8 mouse cellular contexts compared by ENCODE assay signal in genomic region chr6:148944344-148944766, GRCm38 (mm10). TPM values are rescaled to one million over a fixed set of nuclear protein-coding genes. Genes with fewer than 3 reads are reported as not detected.
A peak's percentile ranks its signal among the peaks of the same experiment; 100 is the strongest.
DNase-seq lines count a peak whose midpoint lies in the region; ATAC-seq and TF ChIP-seq lines count a peak whose summit lies in the region.

No protein-coding gene starts in this region.

- H3K9me3 ChIP-seq in kidney, embryonic 16.5 days (ENCODE audit: low read length), result no peaks in the 10 kb centered on the region
- no peaks in the 10 kb centered on the region for H3K9me3 ChIP-seq in MEL (replicated peaks; ENCODE audit: insufficient read depth, low read length)
- H3K9me3 ChIP-seq in forebrain, postnatal 0 days (ENCODE audit: low read length), result no peaks in the 10 kb centered on the region
- no peaks in the 10 kb centered on the region for H3K9me3 ChIP-seq in megakaryocyte, embryonic 14.5 days

- peak overlapping the region; percentile 98 for H3K9ac ChIP-seq in kidney, embryonic 16.5 days (replicated peaks; ENCODE audit: low read length)
- peak overlapping the region; percentile 84 for H3K9ac ChIP-seq in MEL (ENCODE audit: control insufficient read depth, low read depth, low read length, poor library complexity, severe bottlenecking)
- H3K9ac ChIP-seq in forebrain, postnatal 0 days, result peak overlapping the region; percentile 75

- no peak for TF ChIP-seq EP300 in MEL (IDR thresholded peaks at IDR 0.05; ENCODE audit: low read depth in 1 of 2, low read length in 2 of 2)

- TF ChIP-seq RAD21 in MEL (IDR thresholded peaks at IDR 0.05; ENCODE audit: low read depth, low read length), result no peak

- no peak for TF ChIP-seq CTCF in MEL (IDR thresholded peaks at IDR 0.05 in 2 of 3, conservative IDR thresholded peaks at IDR 0.05 in 1 of 3; ENCODE audit: control insufficient read depth in 1 of 3, insufficient read depth in 1 of 3, low read depth in 2 of 3, low read length in 3 of 3, poor library complexity in 1 of 3, severe bottlenecking in 1 of 3)
- no peak for TF ChIP-seq CTCF in forebrain, postnatal 0 days (IDR thresholded peaks at IDR 0.05; ENCODE audit: low read depth)

- 0 out of 2 replicates have a peak, but pooled peaks cover 4% of the 10 kb centered on the region for H3K36me3 ChIP-seq in kidney, embryonic 16.5 days (ENCODE audit: insufficient read depth, low read length)
- H3K36me3 ChIP-seq in MEL (ENCODE audit: control insufficient read depth in 1 of 2, insufficient read depth in 2 of 2, low read length in 2 of 2), result peaks cover 3 to 28% of the 10 kb centered on the region in 2 experiments; a peak in 3 of 4 replicates
- H3K36me3 ChIP-seq in forebrain, postnatal 0 days (ENCODE audit: insufficient read depth), result no peaks in the 10 kb centered on the region
- H3K36me3 ChIP-seq in megakaryocyte, embryonic 14.5 days (replicated peaks; ENCODE audit: low read length), result no peaks in the 10 kb centered on the region

- H3K79me2 ChIP-seq in MEL (ENCODE audit: control insufficient read depth, insufficient read depth, low read length, poor library complexity), result peaks cover 52% of the 10 kb centered on the region

- intact Hi-C loops in left cerebral cortex, postnatal 4 days (cut with DNase I), result no loop called here

- peak overlapping the region; percentile 97 for H3K27ac ChIP-seq in kidney, embryonic 16.5 days (ENCODE audit: low read length)
- peak overlapping the region; percentile 44 for H3K27ac ChIP-seq in MEL (ENCODE audit: control insufficient read depth, low read depth, low read length)
- H3K27ac ChIP-seq in forebrain, postnatal 0 days (ENCODE audit: low read depth, low read length), result peak overlapping the region; percentile 71

- 0% methylated on average over 30 of the region's 30 CpGs for WGBS in kidney, embryonic 16.5 days
- WGBS in forebrain, postnatal 0 days, result under 1% methylated on average over 30 of the region's 30 CpGs

- no peak for TF ChIP-seq POLR2A in MEL (IDR thresholded peaks at IDR 0.05; ENCODE audit: control insufficient read depth in 1 of 2, insufficient read depth in 1 of 2, low read depth in 1 of 2, low read length in 2 of 2, poor library complexity in 1 of 2)

- DNase-seq in kidney, postnatal 10 days, result no peak
- peak; percentile 61 for DNase-seq in MEL (ENCODE audit: low read depth, low spot score)
- peak; percentile 25 for DNase-seq in forebrain, postnatal 0 days
- no peak for DNase-seq in left cerebral cortex, postnatal 4 days
- no peak for DNase-seq in layer of hippocampus, postnatal 14 days (ENCODE audit: low spot score in 2 of 2)
- DNase-seq in cerebellum, postnatal 36 days, result no peak

- H3K4me2 ChIP-seq in kidney, embryonic 16.5 days (replicated peaks; ENCODE audit: low read depth, low read length), result peak overlapping the region; percentile 84
- H3K4me2 ChIP-seq in forebrain, postnatal 0 days (ENCODE audit: low read depth), result peak overlapping the region; percentile 90

- H3K4me1 ChIP-seq in kidney, embryonic 16.5 days (ENCODE audit: insufficient read depth, low read length), result peaks cover 25% of the 10 kb centered on the region
- H3K4me1 ChIP-seq in MEL (ENCODE audit: control insufficient read depth in 1 of 2, insufficient read depth in 2 of 2, low read length in 2 of 2), result peaks cover 2 to 16% of the 10 kb centered on the region in 2 experiments; a peak in 2 of 4 replicates
- no peaks in the 10 kb centered on the region for H3K4me1 ChIP-seq in forebrain, postnatal 0 days (ENCODE audit: insufficient read depth)
- peaks cover 31% of the 10 kb centered on the region for H3K4me1 ChIP-seq in megakaryocyte, embryonic 14.5 days

- no peak for ATAC-seq in kidney, embryonic 16.5 days (ENCODE audit: low FRiP score, low TSS enrichment)
- ATAC-seq in forebrain, postnatal 0 days, result no peak

- H3K4me3 ChIP-seq in kidney, embryonic 16.5 days (ENCODE audit: low read length), result peak overlapping the region; percentile 95
- H3K4me3 ChIP-seq in MEL (ENCODE audit: control insufficient read depth in 1 of 2, insufficient read depth in 1 of 2, low read depth in 2 of 2, low read length in 2 of 2), result peak overlapping the region; percentile 80 to 88
- H3K4me3 ChIP-seq in forebrain, postnatal 0 days (ENCODE audit: low read depth, low read length), result peak overlapping the region; percentile 85
- peak overlapping the region; percentile 96 for H3K4me3 ChIP-seq in megakaryocyte, embryonic 14.5 days (replicated peaks)

- H3K27me3 ChIP-seq in kidney, embryonic 16.5 days (ENCODE audit: insufficient read depth, low read length), result no peaks in the 10 kb centered on the region
- H3K27me3 ChIP-seq in MEL (ENCODE audit: control insufficient read depth in 1 of 2, insufficient read depth in 2 of 2, low read length in 2 of 2), result no peaks in the 10 kb centered on the region
- H3K27me3 ChIP-seq in forebrain, postnatal 0 days (ENCODE audit: insufficient read depth, low read length), result no peaks in the 10 kb centered on the region
- H3K27me3 ChIP-seq in megakaryocyte, embryonic 14.5 days (replicated peaks), result no peaks in the 10 kb centered on the region

TF ChIP-seq in MEL, 35 proteins besides CTCF, POLR2A, EP300 and RAD21:
- TF ChIP-seq MXI1 (IDR thresholded peaks at IDR 0.05; ENCODE audit: low read depth, low read length) (peak; percentile 75), TBP (IDR thresholded peaks at IDR 0.05; ENCODE audit: low read depth, low read length) (0 out of 2 replicates have a peak, but pooled peaks have one; percentile 10), MAFK (IDR thresholded peaks at IDR 0.05; ENCODE audit: borderline replicate concordance, low read depth, low read length) (no peak)

RNA-seq across cellular contexts. Expression of gene Sinhcaf, which starts 1.9 kb away (rescaled TPM):
- 142 and 145 TPM in 2 replicates for polyA plus RNA-seq in kidney, embryonic 16.5 days (2015; fragmentation: Nextera tagmentation; extraction: Ambion mirVana)
- total RNA-seq in MEL (2012; rRNA removed), result 44.1 and 54.4 TPM in 2 replicates
- 10 to 100 TPM; 34.7 to 59.7 TPM for polyA plus RNA-seq in MEL (2012; ENCODE audit: insufficient read depth in 1 of 2, insufficient read length in 2 of 2, low read depth in 1 of 2, low replicate concordance in 2 of 2, missing spikeins in 1 of 2)
- 21.8 and 25.3 TPM in 2 replicates for total RNA-seq in forebrain, postnatal 0 days (2014; rRNA removed)
- 19.4 and 22.4 TPM in 2 replicates for polyA plus RNA-seq in forebrain, postnatal 0 days (2015; fragmentation: Nextera tagmentation; extraction: Ambion mirVana)
- 5.2 and 13.1 TPM in 2 replicates for polyA plus RNA-seq in megakaryocyte, embryonic 14.5 days (2012; ENCODE audit: insufficient read depth, low replicate concordance)
- total RNA-seq in left cerebral cortex, postnatal 4 days (2021), result 1 to 10 TPM; 8.2 to 9.6 TPM
- 1 to 10 TPM; 5.9 to 9.6 TPM for total RNA-seq in layer of hippocampus, postnatal 14 days (2021)

RNA-seq across cellular contexts. Expression of gene Caprin2, which starts 48.3 kb away (rescaled TPM):
- 18.0 and 19.0 TPM in 2 replicates for polyA plus RNA-seq in kidney, embryonic 16.5 days (2015; fragmentation: Nextera tagmentation; extraction: Ambion mirVana)
- 4.2 and 5.9 TPM in 2 replicates for total RNA-seq in MEL (2012; rRNA removed)
- 1 to 10 TPM in 1 of 2 experiments, not detected in 1; 6.4 TPM for polyA plus RNA-seq in MEL (2012; ENCODE audit: insufficient read depth in 1 of 2, insufficient read length in 2 of 2, low read depth in 1 of 2, low replicate concordance in 2 of 2, missing spikeins in 1 of 2)
- 9.9 and 16.9 TPM in 2 replicates for total RNA-seq in forebrain, postnatal 0 days (2014; rRNA removed)
- 2.3 and 4.1 TPM in 2 replicates for polyA plus RNA-seq in forebrain, postnatal 0 days (2015; fragmentation: Nextera tagmentation; extraction: Ambion mirVana)
- 0.63 TPM in 1 of 2 replicates, not detected in the other for polyA plus RNA-seq in megakaryocyte, embryonic 14.5 days (2012; ENCODE audit: insufficient read depth, low replicate concordance)
- total RNA-seq in left cerebral cortex, postnatal 4 days (2021), result 10 to 100 TPM in 1 of 2 experiments, 1 to 10 TPM in 1; 9.5 to 11.5 TPM
- 10 to 100 TPM in 1 of 2 experiments, 1 to 10 TPM in 1; 7.7 to 11.2 TPM for total RNA-seq in layer of hippocampus, postnatal 14 days (2021)

Comparison
In these comparisons a context has a peak if more than half of its experiments do, and no peak if none do; other contexts are left out.
1. H3K27ac ChIP-seq: peak in every context shown above with its lines; median percentile 97 in kidney, embryonic 16.5 days; 71 in forebrain, postnatal 0 days; 44 in MEL.
2. DNase-seq: peak in MEL (single experiment) and forebrain, postnatal 0 days (single experiment); none in kidney, postnatal 10 days (single experiment), left cerebral cortex, postnatal 4 days (single experiment), layer of hippocampus, postnatal 14 days (0 of 2) and cerebellum, postnatal 36 days (0 of 2).
3. Peak in every context shown above with its lines, with median percentiles within 50 percentile points of each other: H3K4me3 ChIP-seq and H3K9ac ChIP-seq.